Comparison of ENCODE assay signal across 8 mouse cellular contexts in genomic region chr8:11382059-11382810, GRCm38 (mm10).
DNase-seq lines count a peak whose midpoint lies in the region; ATAC-seq and TF ChIP-seq lines count a peak whose summit lies in the region.

No protein-coding gene starts in this region.

- H3K36me3 ChIP-seq in embryonic facial prominence, embryonic 15.5 days, result no peaks in the 10 kb centered on the region
- no peaks in the 10 kb centered on the region for H3K36me3 ChIP-seq in heart, embryonic 12.5 days
- no peaks in the 10 kb centered on the region for H3K36me3 ChIP-seq in stomach, postnatal 0 days (ENCODE audit: control insufficient read depth, insufficient read depth, low read length)

- peak overlapping the region; percentile 69 for H3K27ac ChIP-seq in embryonic facial prominence, embryonic 15.5 days (replicated peaks)
- H3K27ac ChIP-seq in heart, embryonic 12.5 days (ENCODE audit: poor library complexity, severe bottlenecking), result peak overlapping the region; percentile 79
- peak overlapping the region; percentile 83 for H3K27ac ChIP-seq in stomach, postnatal 0 days (replicated peaks)

- no peaks in the 10 kb centered on the region for H3K27me3 ChIP-seq in embryonic facial prominence, embryonic 15.5 days
- H3K27me3 ChIP-seq in heart, embryonic 12.5 days (replicated peaks), result no peaks in the 10 kb centered on the region
- no peaks in the 10 kb centered on the region for H3K27me3 ChIP-seq in stomach, postnatal 0 days (ENCODE audit: control insufficient read depth, insufficient read depth, low read length)

- DNase-seq in lung, adult 18-20 months, result peak; percentile 56 to 64
- no peak for DNase-seq in lung, adult 2 months
- peak; percentile 72 for DNase-seq in layer of hippocampus, adult 11-12 months (ENCODE audit: low spot score)
- DNase-seq in lung, postnatal 36 days, result peak; percentile 56
- DNase-seq in stomach, postnatal 0 days (ENCODE audit: low spot score), result peak; percentile 32
- DNase-seq in thymus, postnatal 36 days, result no peak

- no peak overlapping the region for H3K9ac ChIP-seq in embryonic facial prominence, embryonic 15.5 days
- no peak overlapping the region for H3K9ac ChIP-seq in heart, embryonic 12.5 days
- no peak overlapping the region for H3K9ac ChIP-seq in stomach, postnatal 0 days (ENCODE audit: low read length)

- H3K4me3 ChIP-seq in lung, adult 2 months (replicated peaks; ENCODE audit: extremely low read depth, low read depth, low read length), result no peak overlapping the region
- no peak overlapping the region for H3K4me3 ChIP-seq in embryonic facial prominence, embryonic 15.5 days (replicated peaks)
- no peak overlapping the region for H3K4me3 ChIP-seq in heart, embryonic 12.5 days
- H3K4me3 ChIP-seq in stomach, postnatal 0 days (ENCODE audit: low read depth, low read length), result no peak overlapping the region

- H3K4me2 ChIP-seq in embryonic facial prominence, embryonic 15.5 days (replicated peaks), result no peak overlapping the region
- peak overlapping the region; percentile 17 for H3K4me2 ChIP-seq in heart, embryonic 12.5 days
- no peak overlapping the region for H3K4me2 ChIP-seq in stomach, postnatal 0 days (replicated peaks; ENCODE audit: low read depth)

- H3K4me1 ChIP-seq in lung, adult 2 months (ENCODE audit: control insufficient read depth, insufficient read depth, low read length), result peaks cover 27% of the 10 kb centered on the region
- peaks cover 54% of the 10 kb centered on the region for H3K4me1 ChIP-seq in embryonic facial prominence, embryonic 15.5 days
- peaks cover 61% of the 10 kb centered on the region for H3K4me1 ChIP-seq in heart, embryonic 12.5 days (replicated peaks)
- H3K4me1 ChIP-seq in stomach, postnatal 0 days (replicated peaks; ENCODE audit: control insufficient read depth, insufficient read depth), result peaks cover 4% of the 10 kb centered on the region; the same call in 1 of the 2 replicates

- no peak for TF ChIP-seq CTCF in lung, adult 2 months (IDR thresholded peaks at IDR 0.05; ENCODE audit: insufficient read depth, low read length)
- no peak for TF ChIP-seq CTCF in stomach, postnatal 0 days (IDR thresholded peaks at IDR 0.05; ENCODE audit: low read depth)

- TF ChIP-seq POLR2A in lung, adult 2 months (IDR thresholded peaks at IDR 0.05; ENCODE audit: borderline replicate concordance, extremely low read depth, low read depth, low read length), result no peak

- peak; percentile 58 for TF ChIP-seq EP300 in stomach, postnatal 0 days (optimal IDR thresholded peaks at IDR 0.05)

- no peaks in the 10 kb centered on the region for H3K9me3 ChIP-seq in embryonic facial prominence, embryonic 15.5 days (replicated peaks)
- H3K9me3 ChIP-seq in heart, embryonic 12.5 days (replicated peaks), result no peaks in the 10 kb centered on the region
- no peaks in the 10 kb centered on the region for H3K9me3 ChIP-seq in stomach, postnatal 0 days (ENCODE audit: control insufficient read depth, low read length)

- ATAC-seq in embryonic facial prominence, embryonic 15.5 days (ENCODE audit: insufficient number of reproducible peaks, low FRiP score, low TSS enrichment, low read depth), result peak; percentile 75
- peak; percentile 44 for ATAC-seq in heart, embryonic 12.5 days (ENCODE audit: insufficient number of reproducible peaks, low FRiP score)
- peak; percentile 53; the same call in 1 of the 2 replicates for ATAC-seq in stomach, postnatal 0 days (ENCODE audit: low FRiP score, low TSS enrichment)

- 50% methylated on average over 19 of the region's 19 CpGs for WGBS in lung, adult 2 months
- 32% methylated on average over 19 of the region's 19 CpGs for WGBS in embryonic facial prominence, embryonic 15.5 days
- WGBS in heart, embryonic 12.5 days, result 27% methylated on average over 19 of the region's 19 CpGs
- WGBS in stomach, postnatal 0 days, result 43% methylated on average over 19 of the region's 19 CpGs

Comparison
In these comparisons a context has a peak if more than half of its experiments do, and no peak if none do; other contexts are left out.
1. DNase-seq: peak in lung, adult 18-20 months (2 of 2), layer of hippocampus, adult 11-12 months (single experiment), lung, postnatal 36 days (single experiment) and stomach, postnatal 0 days (single experiment); none in lung, adult 2 months (single experiment) and thymus, postnatal 36 days (0 of 2).
2. Peak in every context shown above with its lines, with median percentiles within 50 percentile points of each other: ATAC-seq and H3K27ac ChIP-seq.